Mouse (Mus musculus): ENCODE results near the gene Best1. TPM values are rescaled to one million over a fixed set of nuclear protein-coding genes. Genes with fewer than 3 reads are reported as not detected.

Best1 gene
- polyA plus RNA-seq, 1 experiment from 2014 or later, result 1.1 TPM

DNA sequence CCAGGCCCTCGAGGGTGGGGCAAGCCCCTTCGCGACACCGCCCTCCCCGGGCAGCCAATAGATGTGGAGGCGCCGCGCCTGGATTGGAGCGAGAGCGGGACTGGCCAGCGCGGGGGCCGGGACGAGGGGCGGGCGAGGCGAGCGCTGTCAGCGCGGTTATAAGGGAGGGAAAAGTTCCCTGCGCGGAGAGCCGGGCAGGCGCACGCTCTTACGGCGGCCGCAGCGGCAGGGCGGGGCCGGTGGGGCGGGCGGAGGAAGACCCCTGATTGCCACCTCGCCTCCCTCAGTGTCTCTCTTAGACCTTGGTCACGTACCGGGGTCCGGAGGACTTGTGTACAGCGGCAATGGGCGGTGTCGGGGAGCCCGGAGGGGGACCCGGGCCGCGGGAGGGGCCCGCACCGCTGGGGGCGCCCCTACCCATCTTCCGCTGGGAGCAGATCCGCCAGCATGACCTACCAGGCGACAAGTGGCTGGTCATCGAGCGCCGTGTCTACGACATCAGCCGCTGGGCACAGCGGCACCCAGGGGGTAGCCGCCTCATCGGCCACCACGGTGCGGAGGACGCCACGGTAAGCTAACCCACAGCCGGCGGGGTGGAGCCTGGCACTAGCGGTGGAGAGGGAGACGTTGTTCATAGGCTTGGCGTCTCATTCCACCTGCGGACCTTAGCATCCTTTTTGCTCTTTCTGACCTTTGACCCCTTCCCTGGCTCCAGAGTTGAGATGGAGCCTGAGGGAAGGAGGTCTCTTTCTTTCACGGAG, 40.1 kb upstream of the Best1 start, which contains the start of gene Fads3:
TSS of gene Fads3 (plus strand) at position 182 of the 761 bp plus-strand sequence.
- Histone ChIP-seq H3K9ac (ENCODE audit: low read length) (peak within 1 kb of the TSS; percentile 87), H3K27me3 (ENCODE audit: control insufficient read depth, insufficient read depth, low read depth, low read length) (no peaks in the 10 kb centered on the region), H3K4me3 (ENCODE audit: low read length) (peak within 1 kb of the TSS; percentile 82), H3K4me2 (ENCODE audit: low read depth, low read length) (peak within 1 kb of the TSS; percentile 85), H3K27ac (ENCODE audit: low read length) (peak within 1 kb of the TSS; percentile 96), H3K36me3 (ENCODE audit: control insufficient read depth, insufficient read depth, low read length) (no peaks in the 10 kb centered on the region), H3K9me3 (ENCODE audit: control insufficient read depth, low read length) (no peaks in the 10 kb centered on the region), H3K4me1 (replicated peaks; ENCODE audit: control insufficient read depth, insufficient read depth, low read length) (peaks cover 70% of the 10 kb centered on the region)
- WGBS, result under 1% methylated on average over 59 of the region's 69 CpGs
- ATAC-seq (ENCODE audit: low read depth), result peak; percentile 90

DNA sequence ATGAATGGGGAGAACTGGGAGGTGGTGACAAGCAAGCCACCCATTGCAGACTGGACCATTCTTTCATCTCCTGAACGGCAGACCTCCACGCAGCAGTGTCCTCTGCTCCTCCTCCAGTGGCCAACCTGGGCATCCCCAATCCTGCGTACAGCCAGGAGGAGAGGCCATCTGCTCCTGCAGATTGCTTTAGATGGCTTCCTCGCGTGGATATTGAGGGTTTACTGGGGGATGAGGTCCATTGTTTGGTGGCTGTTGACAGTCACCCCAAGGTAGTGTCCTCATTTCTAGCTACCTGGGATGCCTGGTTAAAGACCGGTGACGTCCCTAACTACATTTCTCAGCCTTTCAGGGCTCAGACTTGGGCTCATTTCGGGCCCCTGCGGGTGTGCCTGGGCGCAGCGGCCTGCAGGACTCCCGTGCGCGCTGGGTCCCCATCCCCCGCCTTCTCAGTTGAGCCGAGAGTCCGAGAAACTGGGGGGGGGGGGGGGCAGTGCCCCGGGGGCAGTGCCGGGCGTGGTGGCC, 39.5 kb upstream of the Best1 start:
- H3K9me3 ChIP-seq (ENCODE audit: control insufficient read depth, low read length), result no peaks in the 10 kb centered on the region
- H3K4me2 ChIP-seq (ENCODE audit: low read depth, low read length), result peak overlapping the region; percentile 85
- peaks cover 66% of the 10 kb centered on the region for H3K4me1 ChIP-seq (replicated peaks; ENCODE audit: control insufficient read depth, insufficient read depth, low read length)
- 6% methylated on average over 20 of the region's 20 CpGs for WGBS
- ATAC-seq (ENCODE audit: low read depth), result no peak
- no peaks in the 10 kb centered on the region for H3K27me3 ChIP-seq (ENCODE audit: control insufficient read depth, insufficient read depth, low read depth, low read length)
- no peaks in the 10 kb centered on the region for H3K36me3 ChIP-seq (ENCODE audit: control insufficient read depth, insufficient read depth, low read length)
- peak overlapping the region; percentile 82 for H3K4me3 ChIP-seq (ENCODE audit: low read length)
- peak overlapping the region; percentile 87 for H3K9ac ChIP-seq (ENCODE audit: low read length)
- peak overlapping the region; percentile 96 for H3K27ac ChIP-seq (ENCODE audit: low read length)

DNA sequence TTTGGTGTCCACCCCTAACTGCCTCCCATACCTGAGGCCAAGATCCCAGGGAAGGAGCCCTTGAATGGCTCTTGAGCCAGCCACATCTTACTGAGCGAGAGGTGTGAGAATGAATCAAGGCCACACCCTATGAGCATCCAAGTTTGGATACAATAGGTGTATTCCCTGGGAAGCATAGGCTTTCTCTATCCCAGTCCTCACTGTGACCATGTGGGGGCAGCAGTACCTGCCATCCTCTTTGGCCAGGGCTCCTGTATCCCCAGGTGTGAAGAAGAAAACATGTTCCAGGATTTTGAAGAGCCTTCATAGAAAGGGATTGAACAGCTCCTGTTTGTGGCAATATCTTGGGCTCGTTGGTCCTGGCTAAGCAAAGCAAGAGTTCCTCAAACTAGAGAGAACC, 38.2 kb upstream of the Best1 start:
- Histone ChIP-seq H3K27me3 (ENCODE audit: control insufficient read depth, insufficient read depth, low read depth, low read length) (no peaks in the 10 kb centered on the region), H3K4me3 (ENCODE audit: low read length) (no peak overlapping the region), H3K9ac (ENCODE audit: low read length) (no peak overlapping the region), H3K4me1 (replicated peaks; ENCODE audit: control insufficient read depth, insufficient read depth, low read length) (peaks cover 69% of the 10 kb centered on the region), H3K9me3 (ENCODE audit: control insufficient read depth, low read length) (no peaks in the 10 kb centered on the region), H3K36me3 (ENCODE audit: control insufficient read depth, insufficient read depth, low read length) (no peaks in the 10 kb centered on the region), H3K4me2 (ENCODE audit: low read depth, low read length) (no peak overlapping the region), H3K27ac (ENCODE audit: low read length) (peak overlapping the region; percentile 96)
- 51% methylated on average over 2 of the region's 2 CpGs for WGBS
- ATAC-seq (ENCODE audit: low read depth), result 0 out of 2 replicates have a peak, but pooled peaks have one; percentile 1

DNA sequence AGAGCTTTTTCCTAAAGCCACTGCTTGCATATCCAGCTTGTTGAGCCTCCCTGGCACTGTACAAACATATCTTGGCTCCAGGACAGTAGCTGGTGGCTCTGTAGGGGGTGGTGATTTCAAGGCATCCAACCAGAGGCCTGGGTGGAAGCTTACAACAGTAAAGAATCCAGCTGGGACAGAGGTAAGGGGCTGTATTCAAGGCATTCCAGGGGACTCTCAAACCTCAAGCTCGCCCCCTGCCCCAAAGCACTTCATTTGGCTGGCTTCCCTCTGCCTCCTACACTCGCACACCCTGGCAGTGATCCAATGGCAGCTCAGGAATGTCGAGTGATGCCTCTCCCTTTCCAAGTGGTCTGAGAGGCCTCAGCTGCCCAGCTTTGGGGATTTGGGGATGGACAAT, 37.5 kb upstream of the Best1 start:
- ATAC-seq (ENCODE audit: low read depth), result peak; percentile 81
- 2% methylated on average over 3 of the region's 3 CpGs for WGBS
- Histone ChIP-seq H3K9me3 (ENCODE audit: control insufficient read depth, low read length) (no peaks in the 10 kb centered on the region), H3K36me3 (ENCODE audit: control insufficient read depth, insufficient read depth, low read length) (no peaks in the 10 kb centered on the region), H3K4me3 (ENCODE audit: low read length) (no peak overlapping the region), H3K4me1 (replicated peaks; ENCODE audit: control insufficient read depth, insufficient read depth, low read length) (peaks cover 71% of the 10 kb centered on the region), H3K9ac (ENCODE audit: low read length) (no peak overlapping the region), H3K27ac (ENCODE audit: low read length) (peak overlapping the region; percentile 96), H3K4me2 (ENCODE audit: low read depth, low read length) (no peak overlapping the region), H3K27me3 (ENCODE audit: control insufficient read depth, insufficient read depth, low read depth, low read length) (no peaks in the 10 kb centered on the region)

DNA sequence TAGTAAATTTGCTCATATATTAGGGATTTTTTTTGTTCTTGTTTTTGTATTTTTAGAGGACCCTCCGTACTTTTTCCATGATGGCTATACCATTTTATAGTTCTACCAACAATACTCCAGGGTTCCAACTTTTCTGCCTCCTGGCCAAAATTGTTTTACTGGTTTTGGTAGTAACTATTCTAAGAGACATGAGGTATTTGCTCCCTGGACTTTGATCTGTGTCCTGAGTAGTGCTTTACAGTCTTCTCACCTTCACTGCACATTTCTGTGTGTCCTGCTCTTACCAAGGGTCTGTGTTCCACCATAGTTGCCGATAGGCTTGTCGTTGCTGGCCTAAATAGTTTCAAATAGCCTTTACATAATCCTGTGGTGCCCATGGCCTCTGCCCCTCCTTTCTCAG, 36.9 kb upstream of the Best1 start:
- H3K27ac ChIP-seq (ENCODE audit: low read length), result peak overlapping the region; percentile 96
- H3K4me2 ChIP-seq (ENCODE audit: low read depth, low read length), result no peak overlapping the region
- no peak for ATAC-seq (ENCODE audit: low read depth)
- WGBS, result 48% methylated on average over 3 of the region's 3 CpGs
- no peaks in the 10 kb centered on the region for H3K27me3 ChIP-seq (ENCODE audit: control insufficient read depth, insufficient read depth, low read depth, low read length)
- no peaks in the 10 kb centered on the region for H3K36me3 ChIP-seq (ENCODE audit: control insufficient read depth, insufficient read depth, low read length)
- H3K9ac ChIP-seq (ENCODE audit: low read length), result no peak overlapping the region
- H3K9me3 ChIP-seq (ENCODE audit: control insufficient read depth, low read length), result no peaks in the 10 kb centered on the region
- H3K4me3 ChIP-seq (ENCODE audit: low read length), result no peak overlapping the region
- peaks cover 66% of the 10 kb centered on the region for H3K4me1 ChIP-seq (replicated peaks; ENCODE audit: control insufficient read depth, insufficient read depth, low read length)

DNA sequence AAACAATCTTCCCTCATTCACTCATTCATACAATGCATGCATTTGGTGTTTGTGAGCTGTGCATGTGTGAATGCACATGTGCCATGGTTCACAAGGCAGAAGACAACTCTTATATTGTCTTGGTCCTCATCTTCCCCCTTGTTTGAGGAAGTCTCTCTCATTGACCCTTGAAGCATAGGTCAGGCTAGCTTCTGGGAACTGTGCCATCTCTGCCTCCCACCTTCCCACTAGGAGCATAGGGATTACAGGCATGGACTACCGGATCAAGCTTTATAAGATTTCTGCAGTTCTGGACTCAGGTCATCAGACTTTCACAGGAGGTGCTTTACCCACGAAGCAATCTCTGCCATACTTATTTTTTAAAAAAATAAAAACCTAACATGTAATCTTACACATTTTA, 36.1 kb upstream of the Best1 start:
- Histone ChIP-seq H3K36me3 (ENCODE audit: control insufficient read depth, insufficient read depth, low read length) (no peaks in the 10 kb centered on the region), H3K9ac (ENCODE audit: low read length) (no peak overlapping the region), H3K4me2 (ENCODE audit: low read depth, low read length) (no peak overlapping the region), H3K4me1 (replicated peaks; ENCODE audit: control insufficient read depth, insufficient read depth, low read length) (peaks cover 58% of the 10 kb centered on the region), H3K9me3 (ENCODE audit: control insufficient read depth, low read length) (no peaks in the 10 kb centered on the region), H3K27ac (ENCODE audit: low read length) (peak overlapping the region; percentile 96), H3K4me3 (ENCODE audit: low read length) (no peak overlapping the region), H3K27me3 (ENCODE audit: control insufficient read depth, insufficient read depth, low read depth, low read length) (no peaks in the 10 kb centered on the region)
- WGBS, result 53% methylated on average over 2 of the region's 2 CpGs
- ATAC-seq (ENCODE audit: low read depth), result no peak

DNA sequence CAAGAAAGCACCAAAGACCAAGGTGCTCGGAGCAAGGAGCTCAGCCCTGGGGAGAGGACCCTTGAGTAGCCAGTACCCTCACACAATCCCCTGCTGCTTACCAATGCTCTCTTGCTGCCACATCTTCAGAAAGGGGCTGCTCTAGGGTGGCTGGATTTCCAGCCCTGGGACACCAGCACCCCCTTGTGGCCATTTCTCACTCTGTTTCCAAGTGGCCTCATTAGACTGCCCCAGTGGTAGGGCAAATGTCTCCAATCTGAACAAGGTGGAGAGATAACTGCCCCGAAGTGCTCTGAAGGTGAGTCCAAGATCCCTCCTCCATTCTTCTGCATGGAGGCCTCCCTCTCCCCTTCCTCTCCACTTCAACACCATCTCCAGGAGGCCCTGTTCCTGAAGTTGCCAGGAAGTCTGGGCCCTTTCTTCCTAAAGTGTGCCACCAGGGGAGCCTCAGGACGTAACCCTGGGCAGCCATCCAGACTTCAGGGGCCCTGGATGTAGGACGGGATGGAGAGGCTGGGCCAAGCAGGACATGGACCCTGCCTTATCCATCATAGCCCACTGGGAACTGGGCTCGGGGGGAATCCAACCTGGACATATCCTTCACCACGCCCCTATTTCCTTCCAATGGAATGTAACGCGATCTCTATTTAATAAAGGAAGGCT, 33.5 kb upstream of the Best1 start:
- H3K36me3 ChIP-seq (ENCODE audit: control insufficient read depth, insufficient read depth, low read length), result peaks cover 3% of the 10 kb centered on the region
- no peak overlapping the region for H3K4me3 ChIP-seq (ENCODE audit: low read length)
- no peak overlapping the region for H3K4me2 ChIP-seq (ENCODE audit: low read depth, low read length)
- peaks cover 41% of the 10 kb centered on the region for H3K4me1 ChIP-seq (replicated peaks; ENCODE audit: control insufficient read depth, insufficient read depth, low read length)
- WGBS, result 46% methylated on average over 8 of the region's 8 CpGs
- no peaks in the 10 kb centered on the region for H3K27me3 ChIP-seq (ENCODE audit: control insufficient read depth, insufficient read depth, low read depth, low read length)
- ATAC-seq (ENCODE audit: low read depth), result peak; percentile 24; the same call in 1 of the 2 replicates
- H3K27ac ChIP-seq (ENCODE audit: low read length), result peak overlapping the region; percentile 37; the same call in 1 of the 2 replicates
- H3K9ac ChIP-seq (ENCODE audit: low read length), result peak overlapping the region; percentile 25; the same call in 1 of the 2 replicates
- no peaks in the 10 kb centered on the region for H3K9me3 ChIP-seq (ENCODE audit: control insufficient read depth, low read length)

DNA sequence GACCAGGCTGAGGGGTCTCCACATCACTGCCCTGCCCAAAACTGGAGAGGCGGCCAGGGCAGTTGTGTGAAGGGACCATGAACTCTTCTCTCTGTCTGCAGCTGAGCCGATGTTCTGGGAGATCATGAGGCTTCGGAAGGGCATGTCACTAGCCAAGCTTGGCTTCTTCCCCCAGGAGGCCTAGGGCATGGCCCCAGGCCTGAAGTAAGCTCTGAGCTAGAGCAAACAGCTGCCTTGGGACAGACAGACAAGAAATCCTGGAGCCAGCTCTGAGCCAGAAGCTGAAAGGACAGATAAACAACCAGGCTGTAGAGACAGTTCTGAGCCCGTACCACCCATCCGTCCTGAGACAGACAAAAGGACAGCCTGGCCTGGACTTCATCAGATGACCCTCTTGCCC, 32.9 kb upstream of the Best1 start:
- Histone ChIP-seq H3K9ac (ENCODE audit: low read length) (0 out of 2 replicates have a peak overlapping the region, but pooled peaks have one; percentile 2), H3K4me2 (ENCODE audit: low read depth, low read length) (no peak overlapping the region), H3K36me3 (ENCODE audit: control insufficient read depth, insufficient read depth, low read length) (peaks cover 4% of the 10 kb centered on the region), H3K9me3 (ENCODE audit: control insufficient read depth, low read length) (no peaks in the 10 kb centered on the region), H3K27ac (ENCODE audit: low read length) (no peak overlapping the region), H3K4me3 (ENCODE audit: low read length) (no peak overlapping the region), H3K4me1 (replicated peaks; ENCODE audit: control insufficient read depth, insufficient read depth, low read length) (peaks cover 36% of the 10 kb centered on the region), H3K27me3 (ENCODE audit: control insufficient read depth, insufficient read depth, low read depth, low read length) (no peaks in the 10 kb centered on the region)
- WGBS, result 84% methylated on average over 5 of the region's 5 CpGs
- ATAC-seq (ENCODE audit: low read depth), result no peak

All from lung, embryonic 16.5 days (tissue).